ENCODE assay signal across 24 mouse cellular contexts in genomic region chr4:95625651-95626050, GRCm38 (mm10).
A peak's percentile ranks its signal among the peaks of the same experiment; 100 is the strongest.
DNase-seq lines count a peak whose midpoint lies in the region; ATAC-seq lines count a peak whose summit lies in the region.
"Had no signal": no experiment of that assay in that cellular context is flagged by ENCODE, and none has a peak within 500 bp of the region (broad histone marks: within the 10 kb centered on the region; RNA-seq: fewer than 3 reads in every experiment).

No protein-coding gene starts in this region.

- no peaks in the 10 kb centered on the region for H3K27me3 ChIP-seq in embryonic facial prominence, embryonic 14.5 days (replicated peaks; ENCODE audit: control insufficient read depth, insufficient read depth, low read length)
- H3K27me3 ChIP-seq in embryonic facial prominence, embryonic 10.5 days (replicated peaks; ENCODE audit: low read depth, poor library complexity, severe bottlenecking) = no peaks in the 10 kb centered on the region
- H3K27me3 ChIP-seq in forebrain, embryonic 10.5 days (ENCODE audit: poor library complexity, severe bottlenecking) = no peaks in the 10 kb centered on the region
- H3K27me3 ChIP-seq: CH12.LX; embryonic facial prominence, embryonic 12.5 days; hindbrain, embryonic 12.5 days; stomach, embryonic 15.5 days had no signal

- no peak overlapping the region for H3K27ac ChIP-seq in embryonic facial prominence, embryonic 14.5 days (replicated peaks; ENCODE audit: low read depth, low read length)
- no peak overlapping the region for H3K27ac ChIP-seq in embryonic facial prominence, embryonic 10.5 days (replicated peaks)
- H3K27ac ChIP-seq in forebrain, embryonic 10.5 days = no peak overlapping the region
- H3K27ac ChIP-seq: embryonic facial prominence, embryonic 12.5 days; hindbrain, embryonic 12.5 days; stomach, embryonic 15.5 days had no signal

- H3K4me2 ChIP-seq in embryonic facial prominence, embryonic 14.5 days (ENCODE audit: low read depth, low read length) = no peak overlapping the region
- H3K4me2 ChIP-seq: embryonic facial prominence, embryonic 12.5 days; hindbrain, embryonic 12.5 days; liver, embryonic 11.5 days; midbrain, embryonic 11.5 days; stomach, embryonic 15.5 days had no signal

- H3K36me3 ChIP-seq in embryonic facial prominence, embryonic 14.5 days (ENCODE audit: control insufficient read depth, insufficient read depth, low read length) = no peaks in the 10 kb centered on the region
- H3K36me3 ChIP-seq in embryonic facial prominence, embryonic 10.5 days (replicated peaks) = no peaks in the 10 kb centered on the region
- no peaks in the 10 kb centered on the region for H3K36me3 ChIP-seq in forebrain, embryonic 10.5 days (replicated peaks)
- H3K36me3 ChIP-seq: embryonic facial prominence, embryonic 12.5 days; G1E; hindbrain, embryonic 12.5 days; stomach, embryonic 15.5 days had no signal

- H3K4me1 ChIP-seq in embryonic facial prominence, embryonic 14.5 days (ENCODE audit: control insufficient read depth, insufficient read depth, low read length) = peaks cover 4% of the 10 kb centered on the region
- H3K4me1 ChIP-seq in embryonic facial prominence, embryonic 10.5 days = 0 out of 2 replicates have a peak, but pooled peaks cover 3% of the 10 kb centered on the region
- H3K4me1 ChIP-seq in forebrain, embryonic 10.5 days = no peaks in the 10 kb centered on the region
- H3K4me1 ChIP-seq: embryonic facial prominence, embryonic 12.5 days; hindbrain, embryonic 12.5 days; stomach, embryonic 15.5 days had no signal

- no peak overlapping the region for H3K9ac ChIP-seq in embryonic facial prominence, embryonic 14.5 days (ENCODE audit: low read depth, low read length)
- H3K9ac ChIP-seq: embryonic facial prominence, embryonic 12.5 days; forebrain, postnatal 0 days; hindbrain, embryonic 12.5 days; stomach, embryonic 15.5 days had no signal

- peak; percentile 43 for DNase-seq in adrenal gland, postnatal 14 days
- DNase-seq in adrenal gland, postnatal 4 days (ENCODE audit: low spot score in 2 of 2) = no peak
- DNase-seq in embryonic facial prominence, embryonic 14.5 days (ENCODE audit: low spot score) = peak; percentile 21
- DNase-seq in embryonic facial prominence, embryonic 10.5 days (ENCODE audit: low spot score) = no peak
- peak; percentile 22 for DNase-seq in 3T3-L1 (ENCODE audit: low read depth, low spot score)
- peak; percentile 33 for DNase-seq in brain, adult 2 months (ENCODE audit: low read depth, low spot score)
- DNase-seq in forebrain, embryonic 10.5 days (ENCODE audit: extremely low spot score, low spot score) = no peak
- DNase-seq: B cell, adult 2 months; forebrain, postnatal 0 days; gastrocnemius, postnatal 36 days; kidney, adult 18-20 months; kidney, postnatal 14 days; layer of hippocampus, postnatal 36 days; lung, postnatal 10 days; right cerebral cortex, postnatal 4 days; thymus, postnatal 25 days had no signal

- H3K9me3 ChIP-seq in embryonic facial prominence, embryonic 14.5 days (ENCODE audit: control insufficient read depth, low read length) = no peaks in the 10 kb centered on the region
- H3K9me3 ChIP-seq in embryonic facial prominence, embryonic 10.5 days = no peaks in the 10 kb centered on the region
- H3K9me3 ChIP-seq in forebrain, embryonic 10.5 days = no peaks in the 10 kb centered on the region
- H3K9me3 ChIP-seq: embryonic facial prominence, embryonic 12.5 days; G1E; hindbrain, embryonic 12.5 days; stomach, embryonic 15.5 days had no signal

- WGBS in embryonic facial prominence, embryonic 14.5 days = 57% methylated on average over 4 of the region's 4 CpGs
- 65% methylated on average over 4 of the region's 4 CpGs for WGBS in embryonic facial prominence, embryonic 10.5 days
- 75% methylated on average over 4 of the region's 4 CpGs for WGBS in forebrain, embryonic 10.5 days

- H3K4me3 ChIP-seq in embryonic facial prominence, embryonic 14.5 days (ENCODE audit: low read depth, low read length) = no peak overlapping the region
- H3K4me3 ChIP-seq in embryonic facial prominence, embryonic 10.5 days = no peak overlapping the region
- H3K4me3 ChIP-seq in forebrain, embryonic 10.5 days = no peak overlapping the region
- H3K4me3 ChIP-seq: embryonic facial prominence, embryonic 12.5 days; erythroblast, embryonic 14.5 days; hindbrain, embryonic 12.5 days; stomach, embryonic 15.5 days had no signal

- no peak for ATAC-seq in embryonic facial prominence, embryonic 14.5 days (ENCODE audit: low read depth)
- ATAC-seq: forebrain, postnatal 0 days had no signal

Comparison
In these comparisons a context has a peak if more than half of its experiments do, and no peak if none do; other contexts are left out.
1. DNase-seq: peak in adrenal gland, postnatal 14 days (single experiment), embryonic facial prominence, embryonic 14.5 days (single experiment), 3T3-L1 (single experiment) and brain, adult 2 months (single experiment); none in adrenal gland, postnatal 4 days (0 of 2), embryonic facial prominence, embryonic 10.5 days (single experiment) and forebrain, embryonic 10.5 days (single experiment).